Mouse (Mus musculus): ENCODE data around the gene Sult6b1.

Sult6b1 gene

GRCm38 (mm10) chr17:78906892-78907291 is at the start of gene Sult6b1:
TSS of gene Sult6b1 (minus strand) at chr17:78906992.
- no peak for DNase-seq (ENCODE audit: low read depth, low spot score)
- no peaks in the 10 kb centered on the region for H3K27me3 ChIP-seq (ENCODE audit: control insufficient read depth, insufficient read depth, low read length, poor library complexity, severe bottlenecking)

DNA sequence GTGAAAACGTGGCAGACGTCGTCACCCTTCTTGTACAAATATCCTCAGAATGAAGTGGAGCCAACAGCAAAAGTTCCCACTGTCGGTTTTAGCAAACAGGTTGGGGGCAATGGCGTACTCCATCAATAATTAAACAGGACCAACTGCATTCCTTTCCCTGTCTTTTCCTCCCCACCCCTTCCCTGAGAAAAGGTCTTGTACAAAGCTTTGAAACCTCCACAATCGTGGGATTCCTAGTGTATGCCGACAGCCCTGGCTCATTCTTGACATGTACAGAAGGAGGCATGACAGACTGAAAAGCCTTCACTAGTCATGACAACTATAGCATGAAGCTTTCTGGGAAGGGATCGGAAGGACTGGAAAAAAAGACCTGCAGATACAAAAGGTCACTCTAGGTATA is 46.4 kb upstream of the Sult6b1 start:
- Histone ChIP-seq H3K36me3 (ENCODE audit: control insufficient read depth, insufficient read depth, low read length, poor library complexity, severe bottlenecking) (peaks cover 14% of the 10 kb centered on the region), H3K27me3 (ENCODE audit: control insufficient read depth, insufficient read depth, low read length, poor library complexity, severe bottlenecking) (no peaks in the 10 kb centered on the region)
- no peak for DNase-seq (ENCODE audit: low read depth, low spot score)

More at GRCm38 (mm10) chr17:78906892-78907291, at the start of gene Sult6b1:
- no peaks in the 10 kb centered on the region for H3K36me3 ChIP-seq (ENCODE audit: control insufficient read depth, insufficient read depth, low read length, poor library complexity, severe bottlenecking)

DNA sequence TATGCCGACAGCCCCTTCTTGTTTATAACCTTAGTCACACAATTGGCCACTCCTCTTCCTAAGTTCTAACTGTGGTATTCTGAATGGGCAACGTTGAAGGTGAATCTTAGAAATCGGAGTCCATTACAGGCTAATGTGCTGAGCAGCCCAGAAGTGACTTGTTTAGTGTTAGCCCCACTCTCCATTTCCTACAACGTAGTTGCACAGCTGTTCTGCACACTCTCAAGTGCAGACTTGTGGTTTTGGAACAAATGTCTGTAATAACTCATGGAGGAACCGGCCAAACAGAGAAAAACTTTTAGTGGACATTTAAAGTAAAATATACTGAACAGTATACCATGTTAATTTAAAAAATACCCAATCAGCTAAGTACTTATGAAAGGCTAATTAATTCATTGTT is 45.3 kb upstream of the Sult6b1 start:
- DNase-seq (ENCODE audit: low read depth, low spot score): no peak
- Histone ChIP-seq H3K27me3 (ENCODE audit: control insufficient read depth, insufficient read depth, low read length, poor library complexity, severe bottlenecking) (no peaks in the 10 kb centered on the region), H3K36me3 (ENCODE audit: control insufficient read depth, insufficient read depth, low read length, poor library complexity, severe bottlenecking) (peaks cover 14% of the 10 kb centered on the region)

GRCm38 (mm10) chr17:78951225-78951624 is 44.4 kb upstream of the Sult6b1 start:
- no peaks in the 10 kb centered on the region for H3K27me3 ChIP-seq (ENCODE audit: control insufficient read depth, insufficient read depth, low read length, poor library complexity, severe bottlenecking)
- DNase-seq (ENCODE audit: low read depth, low spot score): no peak
- peaks cover 14% of the 10 kb centered on the region for H3K36me3 ChIP-seq (ENCODE audit: control insufficient read depth, insufficient read depth, low read length, poor library complexity, severe bottlenecking)

DNA sequence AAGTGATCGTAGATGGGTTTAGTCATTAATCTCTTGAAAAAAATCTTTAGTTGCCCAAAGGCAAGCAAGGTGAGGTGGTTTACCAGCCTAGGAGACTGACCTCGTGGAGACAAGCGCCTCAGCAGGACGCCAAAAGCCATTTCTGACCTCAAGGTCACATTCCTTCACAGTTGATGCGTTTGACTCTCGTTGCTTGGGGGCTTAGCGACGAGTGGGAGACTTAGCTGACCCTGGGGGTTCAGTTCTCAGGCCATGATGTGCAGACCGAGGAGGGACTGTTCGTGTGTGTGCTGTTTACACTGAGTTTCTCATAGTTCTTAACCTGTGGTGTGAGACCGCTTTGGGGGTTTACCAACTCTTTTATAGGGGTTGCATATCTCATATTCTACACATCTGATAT is 35.8 kb upstream of the Sult6b1 start:
- H3K36me3 ChIP-seq (ENCODE audit: control insufficient read depth, insufficient read depth, low read length, poor library complexity, severe bottlenecking): peaks cover 2% of the 10 kb centered on the region; the same call in 1 of the 2 replicates
- no peak for DNase-seq (ENCODE audit: low read depth, low spot score)

GRCm38 (mm10) chr17:78938927-78939326 is 32.1 kb upstream of the Sult6b1 start:
- no peak for DNase-seq (ENCODE audit: low read depth, low spot score)
- Histone ChIP-seq H3K27me3 (ENCODE audit: control insufficient read depth, insufficient read depth, low read length, poor library complexity, severe bottlenecking) (no peaks in the 10 kb centered on the region), H3K36me3 (ENCODE audit: control insufficient read depth, insufficient read depth, low read length, poor library complexity, severe bottlenecking) (peaks cover 5% of the 10 kb centered on the region; the same call in 1 of the 2 replicates)

More for the DNA sequence above, 35.8 kb upstream of the Sult6b1 start:
- H3K27me3 ChIP-seq (ENCODE audit: control insufficient read depth, insufficient read depth, low read length, poor library complexity, severe bottlenecking): no peaks in the 10 kb centered on the region

- H3K36me3 ChIP-seq (ENCODE audit: control insufficient read depth, insufficient read depth, low read length, poor library complexity, severe bottlenecking): peaks cover 9% of the 10 kb centered on the region
- peak; percentile 11 for DNase-seq (ENCODE audit: low read depth, low spot score)
These were observed 30.5 kb upstream of the Sult6b1 start for GRCm38 (mm10) chr17:78937229-78937853.

GRCm38 (mm10) chr17:78936466-78937228 is 29.9 kb upstream of the Sult6b1 start, which contains the start of the genes Cebpz and Ndufaf7:
TSS of gene Cebpz (minus strand) at chr17:78937066.
TSS of gene Ndufaf7 (plus strand) at chr17:78937136.
- Histone ChIP-seq H3K27me3 (ENCODE audit: control insufficient read depth, insufficient read depth, low read length, poor library complexity, severe bottlenecking) (no peaks in the 10 kb centered on the region), H3K36me3 (ENCODE audit: control insufficient read depth, insufficient read depth, low read length, poor library complexity, severe bottlenecking) (peaks cover 13% of the 10 kb centered on the region)
- DNase-seq (ENCODE audit: low read depth, low spot score): peak; percentile 98

More at GRCm38 (mm10) chr17:78937229-78937853, 30.5 kb upstream of the Sult6b1 start:
- no peaks in the 10 kb centered on the region for H3K27me3 ChIP-seq (ENCODE audit: control insufficient read depth, insufficient read depth, low read length, poor library complexity, severe bottlenecking)

GRCm38 (mm10) chr17:78935857-78936256 is 29.1 kb upstream of the Sult6b1 start:
- peaks cover 17% of the 10 kb centered on the region for H3K36me3 ChIP-seq (ENCODE audit: control insufficient read depth, insufficient read depth, low read length, poor library complexity, severe bottlenecking)
- peak; percentile 58 for DNase-seq (ENCODE audit: low read depth, low spot score)

DNA sequence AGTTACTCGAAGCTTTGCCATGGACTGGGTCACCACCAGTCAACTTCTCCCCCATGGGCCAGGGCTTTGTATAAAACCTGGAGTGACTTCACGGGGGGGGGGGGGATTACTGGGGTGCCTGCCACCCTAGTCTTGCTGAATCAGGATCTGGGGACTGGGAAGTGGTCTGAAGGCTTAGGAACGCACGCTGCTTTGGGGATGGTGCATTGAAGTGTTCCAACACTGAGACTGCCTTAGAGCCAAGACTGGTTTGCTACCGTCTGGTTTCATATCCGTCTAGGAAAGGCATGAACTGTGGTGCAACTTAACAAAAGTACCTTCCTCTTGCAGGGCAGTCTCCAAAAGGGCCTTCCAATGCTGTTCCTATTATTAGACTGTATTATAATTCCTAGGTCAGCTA is 10.9 kb upstream of the Sult6b1 start:
- DNase-seq (ENCODE audit: low read depth, low spot score): no peak
- H3K36me3 ChIP-seq (ENCODE audit: control insufficient read depth, insufficient read depth, low read length, poor library complexity, severe bottlenecking): peaks cover 7% of the 10 kb centered on the region
- H3K27me3 ChIP-seq (ENCODE audit: control insufficient read depth, insufficient read depth, low read length, poor library complexity, severe bottlenecking): no peaks in the 10 kb centered on the region

More at GRCm38 (mm10) chr17:78935857-78936256, 29.1 kb upstream of the Sult6b1 start:
- H3K27me3 ChIP-seq (ENCODE audit: control insufficient read depth, insufficient read depth, low read length, poor library complexity, severe bottlenecking): no peaks in the 10 kb centered on the region

GRCm38 (mm10) chr17:78916899-78917298 is 10.1 kb upstream of the Sult6b1 start:
- Histone ChIP-seq H3K27me3 (ENCODE audit: control insufficient read depth, insufficient read depth, low read length, poor library complexity, severe bottlenecking) (no peaks in the 10 kb centered on the region), H3K36me3 (ENCODE audit: control insufficient read depth, insufficient read depth, low read length, poor library complexity, severe bottlenecking) (peaks cover 7% of the 10 kb centered on the region)
- no peak for DNase-seq (ENCODE audit: low read depth, low spot score)

DNA sequence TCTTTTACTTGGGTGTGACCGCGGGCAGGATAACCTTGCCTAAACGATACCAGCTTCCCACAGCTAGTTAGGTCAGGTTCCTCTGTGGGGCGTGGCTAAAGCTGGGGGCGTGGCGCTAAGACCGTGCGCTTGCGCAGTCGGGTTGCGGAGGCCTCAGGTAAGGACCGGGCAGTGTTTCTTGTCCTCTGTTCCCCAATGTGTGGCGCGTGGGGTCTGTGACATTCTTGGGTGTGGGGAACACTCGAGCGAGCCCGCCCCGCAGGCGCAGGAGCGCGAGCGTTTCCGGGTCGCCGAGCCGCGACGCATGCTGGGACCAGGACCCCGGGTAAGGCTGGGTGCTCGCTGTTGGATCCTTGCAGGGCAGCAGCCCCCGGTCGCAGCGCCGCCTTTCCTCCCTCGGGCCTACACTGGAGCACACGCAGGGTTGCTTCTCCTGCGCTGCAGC is 9.6 kb upstream of the Sult6b1 start, which contains the start of gene Cebpzos:
Cebpzos (plus strand) TSS at position 132 of the 445 bp plus-strand sequence.
- no peaks in the 10 kb centered on the region for H3K27me3 ChIP-seq (ENCODE audit: control insufficient read depth, insufficient read depth, low read length, poor library complexity, severe bottlenecking)
- peak; percentile 95 for DNase-seq (ENCODE audit: low read depth, low spot score)

DNA sequence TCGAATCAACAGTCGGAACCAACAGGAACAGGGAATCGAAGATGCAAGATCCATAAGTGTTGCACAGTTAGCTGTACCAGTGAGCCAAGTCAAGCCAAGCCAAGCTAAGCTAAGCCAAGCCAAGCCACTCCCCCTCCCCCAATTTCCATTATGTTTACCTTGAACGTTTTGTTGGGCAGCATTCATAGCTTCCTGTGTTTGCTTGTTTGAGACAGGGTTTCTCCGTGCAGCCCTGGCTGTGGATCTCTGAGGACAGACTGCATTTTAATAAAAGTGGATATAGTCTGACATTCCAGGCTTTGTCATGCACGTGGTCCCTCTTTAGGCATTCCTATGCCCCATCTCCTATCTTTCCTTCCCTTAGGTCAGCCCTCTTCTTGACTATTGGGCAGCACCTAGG is 9.0 kb upstream of the Sult6b1 start:
- Histone ChIP-seq H3K27me3 (ENCODE audit: control insufficient read depth, insufficient read depth, low read length, poor library complexity, severe bottlenecking) (no peaks in the 10 kb centered on the region), H3K36me3 (ENCODE audit: control insufficient read depth, insufficient read depth, low read length, poor library complexity, severe bottlenecking) (peaks cover 4% of the 10 kb centered on the region)
- no peak for DNase-seq (ENCODE audit: low read depth, low spot score)

More for the DNA sequence above, 9.6 kb upstream of the Sult6b1 start, which contains the start of gene Cebpzos:
- H3K36me3 ChIP-seq (ENCODE audit: control insufficient read depth, insufficient read depth, low read length, poor library complexity, severe bottlenecking): peaks cover 7% of the 10 kb centered on the region

GRCm38 (mm10) chr17:78913921-78914320 is 7.1 kb upstream of the Sult6b1 start:
- H3K27me3 ChIP-seq (ENCODE audit: control insufficient read depth, insufficient read depth, low read length, poor library complexity, severe bottlenecking): no peaks in the 10 kb centered on the region
- no peak for DNase-seq (ENCODE audit: low read depth, low spot score)
- H3K36me3 ChIP-seq (ENCODE audit: control insufficient read depth, insufficient read depth, low read length, poor library complexity, severe bottlenecking): no peaks in the 10 kb centered on the region; the same call in 1 of the 2 replicates

DNA sequence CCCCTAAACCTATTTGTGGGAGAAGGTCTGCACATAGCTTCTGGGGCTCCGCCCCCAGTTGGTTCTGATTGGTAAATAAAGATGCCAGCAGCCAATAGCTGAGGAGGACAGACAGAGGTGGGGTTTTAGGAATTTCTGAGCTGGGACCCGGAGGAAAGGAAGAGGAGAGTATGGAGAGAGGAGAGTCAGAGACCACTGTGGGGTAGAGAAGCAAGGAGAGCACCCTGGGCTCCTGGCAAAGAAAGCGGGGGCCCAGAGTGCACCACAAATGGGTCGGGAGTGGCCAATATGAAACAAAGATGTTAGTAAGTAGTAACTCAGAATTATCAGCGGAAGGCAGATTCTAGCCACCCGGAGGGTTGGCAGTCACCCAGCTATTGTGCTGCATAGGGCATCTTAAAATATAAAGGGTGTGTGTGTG is 6.1 kb upstream of the Sult6b1 start:
- Histone ChIP-seq H3K27me3 (ENCODE audit: control insufficient read depth, insufficient read depth, low read length, poor library complexity, severe bottlenecking) (no peaks in the 10 kb centered on the region), H3K36me3 (ENCODE audit: control insufficient read depth, insufficient read depth, low read length, poor library complexity, severe bottlenecking) (no peaks in the 10 kb centered on the region)
- DNase-seq (ENCODE audit: low read depth, low spot score): no peak

Measured in splenic B cell, adult 2 months (primary cell).